Mouse (Mus musculus) ES-E14 (cell line): ENCODE results near the gene Thegl.

Experiments
- CHD2 ChIP-seq: IDR thresholded peaks from 2 replicates; pipeline ENCODE4 v1.6.1; 2014; ENCODE audit warnings: mild to moderate bottlenecking, low read depth, low read length, inconsistent platforms
- HCFC1 ChIP-seq: IDR thresholded peaks from 2 replicates; pipeline ENCODE4 v1.6.1; 2012; ENCODE audit warnings: low read length, inconsistent platforms, borderline replicate concordance; ENCODE audit not compliant: insufficient read depth
- MAFK ChIP-seq: IDR thresholded peaks from 2 replicates; pipeline ENCODE4 v1.6.1; 2014; ENCODE audit warnings: mild to moderate bottlenecking, low read depth, low read length, inconsistent platforms; ENCODE audit not compliant: insufficient read depth
- ZC3H11A ChIP-seq: IDR thresholded peaks from 2 replicates; pipeline ENCODE4 v1.6.1; 2012; ENCODE audit warnings: low read depth, mild to moderate bottlenecking, inconsistent platforms, low read length, borderline replicate concordance
- ZNF384 ChIP-seq: IDR thresholded peaks from 2 replicates; pipeline ENCODE4 v1.6.1; 2012; ENCODE audit warnings: low read depth, low read length, inconsistent platforms

GRCm38 (mm10) chr5:76973488-76973887 is 42.3 kb upstream of the Thegl start:
- TF ChIP-seq MAFK (no peak), CHD2 (no peak), HCFC1 (no peak), ZC3H11A (no peak), ZNF384 (no peak)
